In genomic region chr11:63514615-63515014, GRCm38 (mm10) we compare ENCODE assay signal across 14 mouse cellular contexts.
"Had no signal": no experiment of that assay in that cellular context is flagged by ENCODE, and none has a peak within 500 bp of the region (broad histone marks: within the 10 kb centered on the region; RNA-seq: fewer than 3 reads in every experiment).

No protein-coding gene starts in this region.

- H3K4me2 ChIP-seq: lung, embryonic 14.5 days; midbrain, embryonic 12.5 days; midbrain, embryonic 15.5 days; neural tube, embryonic 12.5 days; stomach, embryonic 15.5 days had no signal

- H3K27ac ChIP-seq: macrophage; midbrain, embryonic 12.5 days; midbrain, embryonic 15.5 days; neural tube, embryonic 12.5 days; stomach, embryonic 15.5 days; stomach, postnatal 0 days had no signal

- DNase-seq: lung, adult 18-20 months; lung, embryonic 14.5 days; lung, postnatal 14 days; lung, postnatal 36 days; thymus, adult 2 months; thymus, postnatal 25 days; thymus, postnatal 4 days had no signal

- H3K9me3 ChIP-seq: stomach, embryonic 15.5 days had no signal

- H3K4me3 ChIP-seq: megakaryocyte, embryonic 14.5 days; midbrain, embryonic 12.5 days; midbrain, embryonic 15.5 days; neural tube, embryonic 12.5 days; stomach, embryonic 15.5 days had no signal

- H3K36me3 ChIP-seq: midbrain, embryonic 12.5 days; midbrain, embryonic 15.5 days; neural tube, embryonic 12.5 days; stomach, embryonic 15.5 days had no signal

- H3K9ac ChIP-seq: lung, embryonic 14.5 days; midbrain, embryonic 12.5 days; midbrain, embryonic 15.5 days; neural tube, embryonic 12.5 days; stomach, embryonic 15.5 days had no signal

- H3K4me1 ChIP-seq: megakaryocyte, embryonic 14.5 days; stomach, embryonic 15.5 days had no signal

- ATAC-seq: midbrain, embryonic 15.5 days had no signal

- H3K27me3 ChIP-seq: megakaryocyte, embryonic 14.5 days; midbrain, embryonic 12.5 days; midbrain, embryonic 15.5 days; neural tube, embryonic 12.5 days; stomach, embryonic 15.5 days had no signal
